ENCODE assay signal across 9 mouse cellular contexts in genomic region chr10:87649091-87649490, GRCm38 (mm10).
DNase-seq lines count a peak whose midpoint lies in the region; ATAC-seq and TF ChIP-seq lines count a peak whose summit lies in the region.
"Had no signal": no experiment of that assay in that cellular context is flagged by ENCODE, and none has a peak within 500 bp of the region (broad histone marks: within the 10 kb centered on the region; RNA-seq: fewer than 3 reads in every experiment).

No protein-coding gene starts in this region.

- no peaks in the 10 kb centered on the region for H3K27me3 ChIP-seq in heart, embryonic 11.5 days (ENCODE audit: control insufficient read depth, insufficient read depth, low read length)
- H3K27me3 ChIP-seq: liver, embryonic 13.5 days had no signal

- no peak overlapping the region for H3K9ac ChIP-seq in heart, embryonic 11.5 days (ENCODE audit: low read depth, low read length)
- H3K9ac ChIP-seq: liver, embryonic 13.5 days had no signal

- TF ChIP-seq POLR2A in cortical plate, adult 2 months (IDR thresholded peaks at IDR 0.05; ENCODE audit: extremely low read depth, insufficient read depth, low read length) = no peak

- H3K36me3 ChIP-seq in heart, embryonic 11.5 days (ENCODE audit: control insufficient read depth, insufficient read depth, low read length) = no peaks in the 10 kb centered on the region
- H3K36me3 ChIP-seq: liver, embryonic 13.5 days had no signal

- DNase-seq in heart, adult 9 months (ENCODE audit: low spot score in 2 of 2) = peak; percentile 15 to 29
- peak; percentile 44 for DNase-seq in ovary, postnatal 14 days (ENCODE audit: low spot score)
- DNase-seq in ovary, postnatal 36 days (ENCODE audit: low spot score) = no peak
- DNase-seq in layer of hippocampus, adult 9-11 months = peak; percentile 15
- DNase-seq in telencephalon, adult 2 months (ENCODE audit: low read depth, low spot score) = peak; percentile 16
- DNase-seq in spleen, postnatal 10 days (ENCODE audit: low spot score in 2 of 2) = no peak
- DNase-seq: liver, embryonic 13.5 days had no signal

- H3K4me2 ChIP-seq in heart, embryonic 11.5 days = no peak overlapping the region
- H3K4me2 ChIP-seq: liver, embryonic 13.5 days had no signal

- H3K4me3 ChIP-seq in heart, embryonic 11.5 days (ENCODE audit: low read depth, low read length) = no peak overlapping the region
- no peak overlapping the region for H3K4me3 ChIP-seq in cortical plate, adult 2 months (ENCODE audit: insufficient read depth, low read length)
- H3K4me3 ChIP-seq: liver, embryonic 13.5 days had no signal

- ATAC-seq in heart, embryonic 11.5 days (replicated peaks; ENCODE audit: insufficient number of reproducible peaks, low FRiP score, low TSS enrichment) = no peak

- 16% methylated on average over 1 of the region's 1 CpGs for WGBS in heart, embryonic 11.5 days (ENCODE audit: insufficient replicate concordance)

- TF ChIP-seq CTCF in cortical plate, adult 2 months (IDR thresholded peaks at IDR 0.05; ENCODE audit: extremely low read depth, insufficient read depth, low read length) = peak; percentile 41; the same call in 1 of the 2 replicates

- H3K4me1 ChIP-seq in heart, embryonic 11.5 days (ENCODE audit: control insufficient read depth, insufficient read depth, low read length) = no peaks in the 10 kb centered on the region
- no peaks in the 10 kb centered on the region for H3K4me1 ChIP-seq in cortical plate, adult 2 months (ENCODE audit: control insufficient read depth, insufficient read depth, low read length)
- H3K4me1 ChIP-seq: liver, embryonic 13.5 days had no signal

- no peak overlapping the region for H3K27ac ChIP-seq in heart, embryonic 11.5 days (ENCODE audit: low read depth, low read length)
- H3K27ac ChIP-seq in cortical plate, adult 2 months (ENCODE audit: insufficient read depth, low read length) = no peak overlapping the region
- H3K27ac ChIP-seq: liver, embryonic 13.5 days had no signal

- H3K9me3 ChIP-seq in heart, embryonic 11.5 days (replicated peaks; ENCODE audit: control insufficient read depth, low read length) = no peaks in the 10 kb centered on the region
- H3K9me3 ChIP-seq: liver, embryonic 13.5 days had no signal

Comparison
In these comparisons a context has a peak if more than half of its experiments do, and no peak if none do; other contexts are left out.
1. DNase-seq: peak in heart, adult 9 months (2 of 2), ovary, postnatal 14 days (single experiment), layer of hippocampus, adult 9-11 months (single experiment) and telencephalon, adult 2 months (single experiment); none in ovary, postnatal 36 days (single experiment) and spleen, postnatal 10 days (0 of 2).